Mouse (Mus musculus) CD4-positive, CD25-positive, alpha-beta regulatory T cell, adult 4 months (primary cell): ENCODE results near the gene Entpd3. TPM values are rescaled to one million over a fixed set of nuclear protein-coding genes. Genes with fewer than 3 reads are reported as not detected.
"Not testable (repeated sequence)": the region's sequence is repeated elsewhere in the genome, so short reads cannot be mapped to it uniquely, and the experiment has no call there.

Experiments used
- ATAC-seq: one replicate; pipeline ENCODE4 v1.8.0; 2017
- polyA plus RNA-seq, 2 experiments: library from polyadenylated mRNA; unstranded; fragments of 100-300 nt; shearing (Covaris generic); gene quantifications; one replicate each; pipeline ENCODE4 v1.2.1; 2017

The Entpd3 gene
- polyA plus RNA-seq = not detected

DNA sequence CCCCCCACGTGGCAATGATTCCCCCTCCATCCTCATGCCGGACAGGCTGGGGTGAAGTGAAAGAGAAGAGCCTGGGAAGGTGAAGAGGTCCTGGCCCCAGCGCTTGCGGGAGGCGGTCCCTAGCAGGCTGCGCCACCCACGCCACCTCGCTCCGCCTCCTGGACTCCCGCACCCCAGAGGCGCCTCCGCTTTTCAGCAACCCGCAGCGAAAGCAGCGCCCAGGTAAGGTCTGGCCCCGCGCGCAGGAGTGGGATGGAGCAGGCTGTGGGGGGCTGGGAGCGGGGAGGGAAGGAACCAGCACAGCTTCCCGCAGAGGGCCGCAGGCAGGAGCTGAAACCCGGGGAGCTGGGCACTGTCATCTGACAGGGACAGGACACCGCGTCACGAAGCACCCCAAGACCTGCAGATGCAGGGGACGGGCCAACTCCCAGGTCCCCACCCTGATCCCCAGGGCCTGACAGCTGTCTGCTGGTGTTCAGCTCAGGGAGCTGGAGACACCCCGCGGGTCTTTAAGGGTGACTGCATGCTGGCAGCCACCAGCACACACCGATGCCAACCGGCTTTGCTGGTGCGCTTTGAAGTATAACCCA, at the start of gene Entpd3:
TSS of gene Entpd3 (plus strand) at position 157 of the 590 bp plus-strand sequence.
- ATAC-seq = no peak

GRCm38 (mm10) chr9:120491509-120491908, 48.1 kb upstream of the Entpd3 start:
- no peak for ATAC-seq

DNA sequence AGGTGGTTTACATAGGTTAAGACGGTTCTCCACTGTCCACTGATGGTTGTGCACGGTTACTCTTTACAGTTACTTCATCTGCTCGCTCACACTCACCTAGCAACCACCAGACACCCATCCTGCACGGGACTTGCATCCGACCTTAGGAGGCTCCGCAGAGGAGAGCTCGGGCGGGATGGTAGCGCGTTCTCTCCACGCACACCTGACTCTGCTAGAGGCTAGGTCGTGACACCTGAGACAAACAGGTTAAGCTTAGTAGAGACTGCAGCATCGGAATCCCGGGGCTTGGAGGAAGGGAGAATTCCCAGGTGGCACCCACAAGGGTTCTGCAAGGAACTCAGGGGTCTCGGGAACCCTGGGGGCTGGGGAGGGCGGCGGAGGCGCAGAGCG, 47.6 kb upstream of the Entpd3 start, which contains the start of gene Eif1b:
TSS of gene Eif1b (plus strand) at position 223 of the 390 bp plus-strand sequence.
- peak; percentile 50 for ATAC-seq

DNA sequence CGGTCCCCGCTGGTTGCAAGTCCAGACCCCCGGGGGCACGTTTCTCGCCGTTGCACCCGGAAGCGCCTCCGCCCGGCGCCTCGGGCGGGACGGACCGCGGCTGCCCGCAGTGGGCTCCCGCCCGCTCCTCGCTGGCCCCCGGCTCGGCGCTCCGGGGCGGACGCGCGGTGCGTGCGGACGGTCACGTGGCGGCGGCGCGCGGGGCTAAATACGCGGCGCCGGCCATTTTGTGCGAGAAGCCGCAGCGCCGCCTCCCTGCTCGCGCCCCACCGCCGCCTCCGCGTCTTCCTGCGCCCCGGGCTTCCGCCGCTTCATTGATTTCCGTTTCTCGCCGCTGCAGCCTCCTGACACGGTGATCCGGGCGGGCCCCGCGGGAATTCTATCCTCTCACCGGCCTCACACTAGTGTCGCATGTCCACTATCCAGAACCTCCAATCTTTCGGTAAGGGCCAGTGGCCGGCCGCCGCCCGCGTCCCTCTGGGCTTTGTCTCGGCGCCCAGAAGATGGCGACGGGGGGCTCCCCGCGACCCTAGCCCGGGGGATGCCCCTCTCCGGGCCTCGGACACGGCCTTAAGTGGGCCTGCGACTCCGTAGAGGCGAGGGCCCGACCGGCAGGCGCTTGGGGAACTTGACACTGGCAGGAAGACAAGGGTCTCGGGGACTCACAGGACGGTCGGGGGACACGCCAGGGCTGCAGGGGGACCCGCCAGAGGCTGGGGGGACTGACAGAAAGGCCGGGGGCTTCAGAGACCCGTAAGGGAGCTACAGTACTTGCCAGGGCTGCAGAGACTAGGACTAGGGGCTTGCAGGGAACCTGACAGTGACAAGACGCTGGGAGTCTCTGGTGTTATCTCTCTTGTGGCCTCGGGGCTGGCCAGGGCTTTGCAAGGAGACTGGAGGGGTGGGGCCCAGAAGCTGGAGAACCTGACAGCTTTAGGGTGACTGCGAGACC, 46.9 kb upstream of the Entpd3 start:
- ATAC-seq = peak; percentile 83

DNA sequence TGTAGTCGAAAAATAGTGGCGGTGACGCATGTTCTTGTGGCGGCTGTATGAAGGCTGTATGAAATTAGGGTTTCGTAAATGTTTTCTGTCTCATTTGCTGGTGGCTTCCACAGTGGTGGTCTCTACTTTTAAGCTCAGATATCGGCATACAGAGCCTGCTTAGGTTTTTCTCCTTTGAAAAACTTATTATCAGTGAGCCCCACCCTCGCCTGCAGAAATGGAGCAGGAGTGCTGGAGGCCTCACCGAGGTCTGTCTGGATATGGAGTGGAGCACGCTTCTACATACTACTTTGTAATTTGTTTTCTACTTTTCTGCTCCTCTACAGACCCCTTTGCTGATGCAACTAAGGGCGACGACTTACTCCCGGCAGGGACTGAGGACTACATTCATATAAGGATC, 45.8 kb upstream of the Entpd3 start:
- no peak for ATAC-seq

DNA sequence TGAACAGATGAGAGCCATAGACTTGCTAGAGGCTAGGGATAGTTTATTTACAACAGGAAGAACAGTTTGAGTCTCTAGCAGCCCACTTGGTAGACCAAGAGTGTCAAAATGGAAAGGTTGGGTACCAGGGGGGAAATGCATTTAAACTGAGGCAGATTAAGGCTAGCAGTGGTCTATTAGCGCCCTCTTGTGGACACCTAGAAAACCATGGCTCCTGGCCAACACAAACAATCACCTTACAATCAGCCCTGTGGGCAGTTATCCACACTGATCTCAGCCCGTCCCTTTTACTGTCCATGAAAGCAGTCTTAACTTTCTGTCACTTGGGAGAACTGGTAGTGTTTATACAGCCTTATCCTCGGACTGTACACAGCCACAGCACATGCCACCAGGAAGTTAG, 42.9 kb upstream of the Entpd3 start:
- ATAC-seq = peak; percentile 34

DNA sequence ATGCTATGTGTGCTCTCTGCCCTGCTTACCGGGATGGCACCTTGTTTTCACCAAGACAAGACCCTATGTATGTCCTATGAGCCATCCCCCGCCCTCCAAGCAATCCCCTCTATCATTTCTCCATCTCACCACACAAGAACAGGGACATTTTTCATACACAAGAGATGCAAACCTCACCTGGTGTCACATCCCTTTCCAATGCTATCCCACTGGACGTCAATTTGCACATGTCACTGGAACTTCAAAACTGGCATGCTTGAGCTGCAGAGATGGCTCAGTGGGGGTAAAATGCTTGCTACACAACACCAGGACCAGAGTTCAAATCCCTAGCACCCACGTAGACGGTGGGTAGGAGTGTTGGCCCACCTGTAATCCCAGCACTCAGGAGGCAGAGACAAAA, 41.6 kb upstream of the Entpd3 start:
- no peak for ATAC-seq

DNA sequence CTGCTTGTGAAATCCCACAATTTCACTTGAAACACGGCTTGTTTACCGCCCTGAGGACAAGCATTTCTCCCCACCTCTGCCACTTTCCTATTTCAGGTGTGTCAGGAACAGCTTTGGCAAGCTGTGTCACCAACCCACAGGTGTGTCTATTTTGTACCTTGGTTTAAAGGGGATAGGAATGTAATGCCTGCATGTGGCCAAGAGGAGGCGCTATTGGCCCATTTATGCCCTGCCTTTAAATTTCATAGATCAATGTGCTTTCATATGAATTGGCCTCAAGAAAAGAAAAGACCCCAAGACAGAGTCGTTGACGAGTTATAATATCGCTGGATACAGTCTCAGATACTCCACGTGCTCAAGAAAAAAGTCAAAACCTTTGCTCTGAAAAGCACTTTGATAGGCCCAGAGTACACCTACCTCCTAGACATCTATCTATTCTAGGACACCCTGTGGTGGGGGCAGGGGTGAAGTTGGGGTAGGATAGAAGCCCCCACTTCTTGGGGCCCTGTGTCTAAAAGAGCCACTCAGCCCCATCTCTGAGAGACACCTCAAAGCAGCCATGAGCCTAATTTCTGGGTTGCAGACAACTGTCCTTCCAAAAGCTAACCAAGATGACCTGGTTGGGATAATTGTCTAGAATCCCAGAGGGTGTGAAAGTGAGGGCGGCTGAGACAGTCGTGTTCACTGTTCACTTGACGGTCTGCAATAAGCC, 38.3 kb upstream of the Entpd3 start:
- ATAC-seq = no peak

GRCm38 (mm10) chr9:120502013-120502412, 37.6 kb upstream of the Entpd3 start:
- peak; percentile 74 for ATAC-seq

DNA sequence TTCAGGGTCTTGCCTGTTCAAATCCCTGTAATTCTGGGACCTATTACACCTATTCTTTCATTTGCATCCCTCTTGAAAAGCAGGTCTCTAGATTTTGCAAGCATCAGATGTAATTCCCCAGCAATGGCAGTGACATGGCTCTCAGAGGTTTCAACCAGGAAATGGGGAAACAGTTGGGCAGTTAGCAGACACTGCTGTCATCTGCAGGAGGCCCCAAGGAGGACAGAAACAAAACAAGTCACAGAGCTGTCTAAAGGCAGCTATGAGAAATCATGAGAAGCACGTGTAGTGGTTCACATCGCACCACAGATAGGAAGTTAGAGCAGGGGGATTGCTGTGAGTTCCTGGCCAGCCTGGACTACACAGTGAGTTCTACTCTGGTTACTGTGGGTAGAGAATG, 35.2 kb upstream of the Entpd3 start:
- no peak for ATAC-seq

DNA sequence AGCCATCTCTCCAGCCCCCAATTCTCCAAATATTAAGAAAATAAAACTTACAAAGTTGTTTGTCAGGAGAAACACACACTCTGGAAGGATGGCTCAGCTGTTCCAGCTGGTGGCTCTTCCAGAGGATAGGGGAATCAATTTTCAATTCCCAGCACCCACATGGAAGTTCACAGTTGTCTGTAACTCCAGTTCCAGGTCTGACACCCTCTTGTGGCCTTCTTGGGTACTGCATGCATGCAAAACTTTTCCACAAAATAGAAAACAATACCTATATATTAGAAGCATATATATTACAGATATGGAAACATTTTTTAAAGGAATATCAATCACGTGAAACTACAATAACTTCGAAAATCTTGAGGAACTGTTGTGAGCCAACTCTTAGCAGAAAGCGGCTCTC, 27.8 kb upstream of the Entpd3 start:
- ATAC-seq = no peak

DNA sequence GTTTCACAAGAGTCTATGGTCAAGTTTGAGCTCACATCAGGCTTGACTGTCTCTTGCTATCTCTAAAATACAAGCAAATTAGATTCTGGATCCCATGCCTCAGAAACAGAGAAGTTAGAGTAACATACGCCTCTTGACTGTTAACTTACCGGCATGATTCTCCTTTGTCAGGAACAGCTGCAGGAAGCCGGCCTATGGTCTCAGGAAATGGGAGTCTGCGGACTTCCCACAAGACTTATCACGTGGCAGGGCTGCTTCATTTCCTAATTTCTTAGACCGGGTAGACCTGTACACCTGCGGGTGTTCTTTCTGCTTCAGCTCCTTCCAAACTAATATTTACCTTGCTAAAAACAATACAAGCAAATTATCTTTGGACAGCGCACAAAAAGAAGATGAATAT, 22.9 kb upstream of the Entpd3 start:
- ATAC-seq = no peak

- no peak for ATAC-seq
Measured at GRCm38 (mm10) chr9:120518946-120519345, 20.7 kb upstream of the Entpd3 start.

GRCm38 (mm10) chr9:120519469-120520125, 20.0 kb upstream of the Entpd3 start:
- ATAC-seq = no peak

GRCm38 (mm10) chr9:120521161-120521560, 18.5 kb upstream of the Entpd3 start:
- ATAC-seq = no peak

GRCm38 (mm10) chr9:120527270-120527669, 12.3 kb upstream of the Entpd3 start:
- ATAC-seq = no peak

DNA sequence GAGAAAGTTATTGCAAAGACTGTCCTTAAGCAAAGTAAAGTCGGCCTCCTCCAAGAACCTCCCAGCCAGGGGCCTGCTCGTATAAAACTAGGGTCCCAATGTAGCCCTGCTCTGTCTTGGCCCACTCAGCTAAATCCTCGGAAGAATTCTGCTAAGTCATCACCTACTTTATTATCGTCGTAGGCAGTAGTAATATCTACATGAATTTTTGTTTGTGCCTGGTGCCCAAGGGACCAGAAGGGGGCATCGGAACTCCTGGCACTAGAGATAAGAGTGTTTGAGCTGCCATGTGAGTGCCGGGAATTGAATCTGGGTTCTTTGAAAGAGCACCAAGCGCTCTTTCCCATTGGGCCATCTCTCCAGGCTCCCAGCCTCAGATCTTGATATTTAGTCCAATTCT, 11.7 kb upstream of the Entpd3 start:
- no peak for ATAC-seq

DNA sequence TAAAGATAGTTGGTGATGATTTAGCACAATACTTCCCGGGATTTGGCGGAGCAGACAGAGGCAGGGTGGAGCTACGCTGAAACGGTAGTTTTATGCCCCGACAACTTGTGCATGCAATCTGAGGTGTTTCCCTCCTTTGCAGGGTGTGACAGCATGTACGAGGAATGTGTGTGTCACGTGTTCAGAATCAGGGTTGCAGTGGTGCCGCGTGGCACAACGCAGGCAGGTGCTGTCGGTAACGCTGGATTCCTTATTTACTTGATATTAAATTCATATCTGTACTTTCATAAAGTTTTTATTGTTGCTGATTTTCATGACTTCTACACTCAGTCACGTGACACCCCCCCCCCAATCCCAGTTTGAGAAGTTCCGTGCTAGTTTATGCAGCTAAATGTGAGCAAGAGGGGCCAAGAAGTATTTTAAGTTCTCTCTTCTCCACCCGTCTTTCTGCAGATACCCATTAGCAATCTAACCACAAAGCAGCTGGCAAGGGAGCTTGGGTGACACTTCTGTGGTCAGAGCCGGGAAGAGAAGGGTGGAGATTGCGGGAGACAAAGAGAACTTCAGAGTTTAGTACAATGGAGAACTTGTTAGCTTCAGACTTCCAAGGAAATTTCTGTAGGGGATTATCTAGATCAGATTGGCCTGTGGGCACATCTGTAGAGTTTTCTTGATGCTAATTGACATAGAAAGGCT, 10.7 kb upstream of the Entpd3 start:
- ATAC-seq = no peak

GRCm38 (mm10) chr9:120530471-120530870, 9.1 kb upstream of the Entpd3 start:
- ATAC-seq = no peak

DNA sequence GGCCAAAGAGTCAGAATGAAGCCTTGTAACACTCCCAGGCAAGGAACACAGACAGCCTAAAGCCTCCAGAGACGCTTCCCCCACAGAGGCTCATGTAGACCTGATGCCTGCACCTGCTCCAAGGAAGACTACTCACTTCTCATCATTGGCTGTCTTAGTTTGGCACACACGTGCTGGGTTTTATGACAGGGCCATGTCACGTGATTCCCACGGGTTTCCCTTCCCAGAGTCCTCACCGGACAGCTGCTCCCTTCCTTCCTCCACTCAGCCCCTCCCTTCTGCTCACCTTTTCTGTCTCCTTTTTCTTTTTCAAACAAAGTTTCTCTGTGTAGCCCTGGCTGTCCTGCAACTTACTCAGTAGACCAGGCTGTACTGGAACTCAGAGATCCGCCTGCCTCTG, 7.6 kb upstream of the Entpd3 start:
- no peak for ATAC-seq

DNA sequence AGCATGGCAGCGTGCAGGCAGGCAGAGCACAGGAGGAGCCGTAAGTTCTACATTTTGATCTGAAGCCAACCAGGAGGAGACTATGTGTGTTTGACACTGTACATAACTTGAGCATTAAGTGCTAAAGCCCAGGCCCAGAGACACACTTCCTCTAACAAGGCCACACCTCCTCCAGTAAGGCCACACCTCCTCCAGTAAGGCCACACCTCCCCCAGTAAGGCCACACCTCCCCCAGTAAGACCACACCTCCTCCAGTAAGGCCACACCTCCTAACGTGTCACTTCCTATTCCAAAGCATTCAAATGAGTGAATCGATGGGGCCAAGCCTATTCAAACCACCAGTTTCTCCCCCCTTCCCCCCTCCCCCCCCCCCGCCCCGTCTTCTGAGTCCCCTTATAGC, 6.9 kb upstream of the Entpd3 start:
- ATAC-seq = no peak

DNA sequence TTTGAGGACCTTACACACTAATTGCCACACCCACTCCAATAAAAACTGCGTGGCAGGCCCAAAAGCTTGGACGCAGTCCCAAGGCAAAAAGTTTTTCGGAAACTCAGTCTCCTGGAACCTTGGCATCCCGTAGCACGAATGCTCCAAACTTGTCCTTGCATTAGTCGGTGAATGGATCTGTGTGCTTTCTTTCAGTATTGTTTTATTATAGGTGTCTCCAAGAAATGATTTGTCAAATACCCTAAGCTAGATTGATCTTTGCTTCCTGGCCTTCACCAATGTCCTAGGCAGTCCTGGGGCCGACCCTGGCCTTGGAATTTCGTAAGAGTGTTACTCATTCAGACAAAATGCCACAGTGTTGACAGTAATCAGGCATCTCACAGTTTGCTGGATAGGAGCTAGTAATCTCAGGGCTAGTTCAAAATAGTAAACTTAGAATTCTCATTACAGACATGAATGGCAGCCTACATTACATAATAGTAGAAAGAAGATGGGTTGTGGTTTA, 6.1 kb upstream of the Entpd3 start:
- ATAC-seq = not testable (repeated sequence)
